Mouse (Mus musculus): Measurements from ENCODE around the gene Rabep2. TPM values are rescaled to one million over a fixed set of nuclear protein-coding genes. Genes with fewer than 3 reads are reported as not detected.
A peak's percentile ranks its signal among the peaks of the same experiment; 100 is the strongest.
"Not testable (repeated sequence)": the region's sequence is repeated elsewhere in the genome, so short reads cannot be mapped to it uniquely, and the experiment has no call there.

Rabep2 gene
- 7.1 and 7.2 TPM in 2 replicates for polyA plus RNA-seq (2015; fragmentation: Nextera tagmentation; extraction: Ambion mirVana)

- Histone ChIP-seq H3K27ac (ENCODE audit: low read depth) (peak within 1 kb of the TSS; percentile 81), H3K9ac (replicated peaks) (peak within 1 kb of the TSS; percentile 78), H3K36me3 (replicated peaks; ENCODE audit: insufficient read depth, low read length) (peaks cover 3% of the 10 kb centered on the region; the same call in 1 of the 2 replicates), H3K9me3 (ENCODE audit: low read length) (no peaks in the 10 kb centered on the region), H3K27me3 (ENCODE audit: insufficient read depth, low read length) (no peaks in the 10 kb centered on the region), H3K4me2 (ENCODE audit: low read depth, low read length) (peak within 1 kb of the TSS; percentile 97), H3K4me3 (ENCODE audit: low read depth, low read length) (peak within 1 kb of the TSS; percentile 84), H3K4me1 (ENCODE audit: insufficient read depth) (peaks cover 17% of the 10 kb centered on the region)
- DNase-seq (peak; percentile 91), ATAC-seq (peak; percentile 91)
- no peak for TF ChIP-seq CTCF (IDR thresholded peaks at IDR 0.05; ENCODE audit: low read depth)
- no peak for TF ChIP-seq EP300 (IDR thresholded peaks at IDR 0.05; ENCODE audit: low read depth)
- under 1% methylated on average over 70 of the region's 82 CpGs for WGBS (ENCODE audit: insufficient replicate concordance)
Measured at GRCm38 (mm10) chr7:126428631-126429502, at the start of gene Rabep2. Gene Rabep2, plus strand, starts transcription at chr7:126428759.

DNA sequence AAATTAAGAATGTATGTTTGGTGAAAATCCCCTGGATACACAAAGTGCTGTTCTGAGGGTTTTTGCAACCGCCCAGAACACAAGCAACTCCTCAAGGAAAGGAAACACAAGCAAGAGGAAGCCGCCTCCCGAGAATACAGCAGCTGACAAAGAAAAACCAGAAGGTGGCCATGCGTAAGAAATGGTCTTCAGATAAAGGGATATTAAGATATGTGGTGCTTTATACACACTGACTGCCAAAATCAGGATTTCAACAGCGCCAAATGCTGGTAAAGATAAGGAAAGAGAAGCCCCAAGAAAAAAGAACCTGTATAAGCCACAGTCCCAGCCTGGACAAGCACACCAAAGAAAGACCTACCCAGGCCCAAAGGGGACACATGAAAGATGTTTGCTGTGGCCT lies 45.0 kb upstream of the Rabep2 start:
- Histone ChIP-seq H3K4me2 (ENCODE audit: low read depth, low read length) (no peak overlapping the region), H3K36me3 (replicated peaks; ENCODE audit: insufficient read depth, low read length) (peaks cover 34% of the 10 kb centered on the region), H3K27ac (ENCODE audit: low read depth) (no peak overlapping the region), H3K9me3 (ENCODE audit: low read length) (no peaks in the 10 kb centered on the region), H3K4me3 (ENCODE audit: low read depth, low read length) (no peak overlapping the region), H3K9ac (replicated peaks) (no peak overlapping the region), H3K4me1 (ENCODE audit: insufficient read depth) (no peaks in the 10 kb centered on the region), H3K27me3 (ENCODE audit: insufficient read depth, low read length) (no peaks in the 10 kb centered on the region)
- no peak for ATAC-seq
- 68% methylated on average over 5 of the region's 5 CpGs for WGBS (ENCODE audit: insufficient replicate concordance)
- TF ChIP-seq CTCF (IDR thresholded peaks at IDR 0.05; ENCODE audit: low read depth) (no peak), EP300 (IDR thresholded peaks at IDR 0.05; ENCODE audit: low read depth) (no peak)
- no peak for DNase-seq

GRCm38 (mm10) chr7:126388185-126388584 lies 40.4 kb upstream of the Rabep2 start:
- peaks cover 50% of the 10 kb centered on the region for H3K36me3 ChIP-seq (replicated peaks; ENCODE audit: insufficient read depth, low read length)

DNA sequence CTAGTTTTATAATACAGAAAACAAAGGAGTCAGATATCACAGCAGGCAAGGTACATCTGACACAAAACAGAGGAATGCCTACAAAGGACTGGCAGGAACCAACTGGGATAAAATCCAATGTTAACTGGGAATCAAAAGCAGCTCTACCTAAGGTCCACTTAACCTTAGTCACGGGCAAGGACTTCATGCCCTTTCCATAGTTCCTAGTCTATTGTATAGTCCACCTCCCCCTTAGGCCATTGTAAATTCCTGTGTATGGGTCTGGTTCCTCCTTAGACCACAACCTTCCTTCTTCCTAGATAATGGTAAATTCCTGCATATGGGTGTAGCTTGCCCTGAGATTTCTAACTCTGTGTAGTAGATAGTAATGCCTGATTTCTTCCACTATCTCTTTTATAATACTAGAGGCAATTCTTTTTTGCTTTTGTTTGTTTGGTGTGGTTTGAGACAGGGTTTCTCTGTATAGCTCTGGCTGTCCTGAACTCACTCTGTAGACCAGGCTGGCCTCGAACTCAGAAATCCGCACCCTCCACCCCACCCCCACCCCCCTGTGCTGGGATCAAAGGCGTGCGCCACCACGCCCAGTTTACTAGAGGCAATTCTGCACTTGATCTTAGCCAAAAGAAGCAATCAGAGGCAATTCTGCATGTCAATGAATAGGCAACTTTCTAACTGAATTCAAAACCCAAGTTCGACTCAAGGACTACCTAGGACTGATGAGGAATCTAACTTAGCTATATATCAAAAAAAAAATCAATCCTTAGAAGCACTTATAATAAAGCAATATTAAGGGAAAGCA lies 36.3 kb upstream of the Rabep2 start:
- WGBS (ENCODE audit: insufficient replicate concordance) = 87% methylated on average over 7 of the region's 7 CpGs
- not testable (repeated sequence) for H3K27me3 ChIP-seq (ENCODE audit: insufficient read depth, low read length); H3K4me1 ChIP-seq (ENCODE audit: insufficient read depth); H3K4me2 ChIP-seq (ENCODE audit: low read depth, low read length); H3K9ac ChIP-seq (replicated peaks); H3K27ac ChIP-seq (ENCODE audit: low read depth); H3K4me3 ChIP-seq (ENCODE audit: low read depth, low read length); DNase-seq; ATAC-seq; H3K9me3 ChIP-seq (ENCODE audit: low read length)
- peaks cover 29% of the 10 kb centered on the region for H3K36me3 ChIP-seq (replicated peaks; ENCODE audit: insufficient read depth, low read length)

More at GRCm38 (mm10) chr7:126388185-126388584, 40.4 kb upstream of the Rabep2 start:
- Histone ChIP-seq H3K4me1 (ENCODE audit: insufficient read depth) (no peaks in the 10 kb centered on the region), H3K9ac (replicated peaks) (no peak overlapping the region), H3K27me3 (ENCODE audit: insufficient read depth, low read length) (no peaks in the 10 kb centered on the region), H3K4me2 (ENCODE audit: low read depth, low read length) (no peak overlapping the region), H3K27ac (ENCODE audit: low read depth) (no peak overlapping the region), H3K9me3 (ENCODE audit: low read length) (no peaks in the 10 kb centered on the region), H3K4me3 (ENCODE audit: low read depth, low read length) (no peak overlapping the region)
- no peak for ATAC-seq
- no peak for DNase-seq
- TF ChIP-seq EP300 (IDR thresholded peaks at IDR 0.05; ENCODE audit: low read depth) = no peak
- TF ChIP-seq CTCF (IDR thresholded peaks at IDR 0.05; ENCODE audit: low read depth) = no peak
- WGBS (ENCODE audit: insufficient replicate concordance) = 96% methylated on average over 1 of the region's 1 CpGs

- no peaks in the 10 kb centered on the region for H3K4me1 ChIP-seq (ENCODE audit: insufficient read depth)
- peak; percentile 95 for DNase-seq
- peak within 1 kb of the TSS; percentile 99 for H3K4me3 ChIP-seq (ENCODE audit: low read depth, low read length)
- peak; percentile 99 for ATAC-seq
- WGBS (ENCODE audit: insufficient replicate concordance) = under 1% methylated on average over 58 of the region's 59 CpGs
- H3K36me3 ChIP-seq (replicated peaks; ENCODE audit: insufficient read depth, low read length) = no peaks in the 10 kb centered on the region; the same call in 1 of the 2 replicates
- TF ChIP-seq CTCF (IDR thresholded peaks at IDR 0.05; ENCODE audit: low read depth) (no peak), EP300 (IDR thresholded peaks at IDR 0.05; ENCODE audit: low read depth) (peak; percentile 68; the same call in 1 of the 2 replicates)
- peak within 1 kb of the TSS; percentile 94 for H3K9ac ChIP-seq (replicated peaks)
- H3K4me2 ChIP-seq (ENCODE audit: low read depth, low read length) = peak within 1 kb of the TSS; percentile 98
- H3K27ac ChIP-seq (ENCODE audit: low read depth) = peak within 1 kb of the TSS; percentile 78
- no peaks in the 10 kb centered on the region for H3K9me3 ChIP-seq (ENCODE audit: low read length)
- no peaks in the 10 kb centered on the region for H3K27me3 ChIP-seq (ENCODE audit: insufficient read depth, low read length)
Measured at GRCm38 (mm10) chr7:126396298-126397119, 32.0 kb upstream of the Rabep2 start, which contains the start of gene Nfatc2ip. Gene Nfatc2ip, minus strand, starts transcription at chr7:126396737.
